Mouse (Mus musculus) hindbrain, postnatal 0 days (tissue): ENCODE results near the gene Akap11. TPM values are rescaled to one million over a fixed set of nuclear protein-coding genes. Genes with fewer than 3 reads are reported as not detected.
"Not testable (repeated sequence)": the region's sequence is repeated elsewhere in the genome, so short reads cannot be mapped to it uniquely, and the experiment has no call there.

Source experiments
- ATAC-seq: fragments of 200-750 bp; cut with Nextera tagmentation; 2 replicates; pipeline ENCODE4 v1.8.0; 2017; ENCODE audit warnings: mild to moderate bottlenecking, moderate TSS enrichment, moderate library complexity
- DNase-seq: peaks from one replicate; pipeline ENCODE4 v3.0.0-alpha.2; 2015; ENCODE audit warnings: low spot score
- H3K27ac ChIP-seq: fragments of 300-500 bp; sonication (generic); 2 replicates; pipeline ENCODE4 v1.5.1; 2014; ENCODE audit warnings: mild to moderate bottlenecking
- H3K27me3 ChIP-seq: fragments of 300-500 bp; sonication (generic); 2 replicates; pipeline ENCODE4 v1.6.1; 2014; ENCODE audit warnings: low read length, mixed read lengths; ENCODE audit not compliant: insufficient read depth
- H3K36me3 ChIP-seq: fragments of 300-500 bp; sonication (generic); 2 replicates; pipeline ENCODE4 v1.6.1; 2014; ENCODE audit warnings: low read length, mixed read lengths; ENCODE audit not compliant: insufficient read depth
- H3K4me1 ChIP-seq: fragments of 300-500 bp; sonication (generic); 2 replicates; pipeline ENCODE4 v1.6.1; 2014; ENCODE audit warnings: antibody characterized with exemption, low read length, mixed read lengths; ENCODE audit not compliant: insufficient read depth
- H3K4me2 ChIP-seq: fragments of 300-500 bp; sonication (generic); 2 replicates; pipeline ENCODE4 v1.6.1; 2014; ENCODE audit warnings: low read depth, mild to moderate bottlenecking, low read length, moderate library complexity, mixed read lengths
- H3K4me3 ChIP-seq: fragments of 300-500 bp; sonication (generic); 2 replicates; pipeline ENCODE4 v1.5.1; 2014; ENCODE audit warnings: low read length
- H3K9ac ChIP-seq: fragments of 300-500 bp; sonication (generic); replicated peaks from 2 replicates; pipeline ENCODE4 v1.6.1; 2014; ENCODE audit warnings: mild to moderate bottlenecking, low read length, moderate library complexity, mixed read lengths
- H3K9me3 ChIP-seq: fragments of 300-500 bp; sonication (generic); 2 replicates; pipeline ENCODE4 v1.6.1; 2016; ENCODE audit warnings: low read length, mixed read lengths
- CTCF ChIP-seq: IDR thresholded peaks from 2 replicates; pipeline ENCODE4 v1.5.1; 2016; ENCODE audit warnings: antibody characterized with exemption, control low read depth, low read depth
- WGBS: fragments of 180-500 bp; shearing (Covaris S2); extraction: QIAGEN DNeasy Blood & Tissue Kit; methylation state at CpG from one replicate; pipeline ENCODE4 v1.1.7; 2014; 5-methylcytosine and 5-hydroxymethylcytosine counted together
- polyA plus RNA-seq: library from polyadenylated mRNA; unstranded; fragments of >200 nt; fragmentation: Nextera tagmentation; extraction: Ambion mirVana; gene quantifications from 2 replicates; pipeline ENCODE4 v1.2.1, GENCODE M21; 2015
- total RNA-seq: library from RNA; depleted of rRNA; stranded (reverse); fragments of >200 nt; gene quantifications from 2 replicates; pipeline ENCODE4 v1.2.3, GENCODE M21; 2014

The Akap11 gene
- total and polyA plus RNA-seq, 2 experiments from 2014 or later, result 31.3 to 64.5 TPM

GRCm38 (mm10) chr14:78563211-78563610 is 26.6 kb upstream of the Akap11 start:
- Histone ChIP-seq H3K4me2 (no peak overlapping the region), H3K27me3 (no peaks in the 10 kb centered on the region), H3K27ac (no peak overlapping the region), H3K9ac (no peak overlapping the region), H3K36me3 (0 out of 2 replicates have a peak, but pooled peaks cover 5% of the 10 kb centered on the region), H3K4me1 (no peaks in the 10 kb centered on the region), H3K9me3 (no peaks in the 10 kb centered on the region), H3K4me3 (no peak overlapping the region)
- DNase-seq (no peak), ATAC-seq (no peak)
- no peak for TF ChIP-seq CTCF
- 78% methylated on average over 7 of the region's 7 CpGs for WGBS

- no peak overlapping the region for H3K27ac ChIP-seq
- no peak overlapping the region for H3K4me3 ChIP-seq
- TF ChIP-seq CTCF, result no peak
- H3K4me1 ChIP-seq, result no peaks in the 10 kb centered on the region
- DNase-seq (no peak), ATAC-seq (no peak)
- no peaks in the 10 kb centered on the region for H3K9me3 ChIP-seq
- H3K9ac ChIP-seq, result no peak overlapping the region
- WGBS, result 80% methylated on average over 4 of the region's 4 CpGs
- H3K27me3 ChIP-seq, result no peaks in the 10 kb centered on the region
- H3K4me2 ChIP-seq, result no peak overlapping the region
- H3K36me3 ChIP-seq, result 0 out of 2 replicates have a peak, but pooled peaks cover 5% of the 10 kb centered on the region
Measured at GRCm38 (mm10) chr14:78562121-78562520, 25.5 kb upstream of the Akap11 start.

GRCm38 (mm10) chr14:78559042-78559441 is 22.4 kb upstream of the Akap11 start:
- Histone ChIP-seq H3K36me3 (0 out of 2 replicates have a peak, but pooled peaks cover 5% of the 10 kb centered on the region), H3K27ac (no peak overlapping the region), H3K9ac (no peak overlapping the region), H3K27me3 (no peaks in the 10 kb centered on the region), H3K4me2 (no peak overlapping the region), H3K4me3 (no peak overlapping the region), H3K4me1 (no peaks in the 10 kb centered on the region), H3K9me3 (no peaks in the 10 kb centered on the region)
- no peak for DNase-seq
- no peak for TF ChIP-seq CTCF
- no peak for ATAC-seq
- 92% methylated on average over 8 of the region's 8 CpGs for WGBS

- H3K27me3 ChIP-seq, DNase-seq, ATAC-seq, H3K27ac ChIP-seq, H3K36me3 ChIP-seq, H3K9ac ChIP-seq, H3K4me2 ChIP-seq, H3K4me3 ChIP-seq, H3K4me1 ChIP-seq, H3K9me3 ChIP-seq: not testable (repeated sequence)
- WGBS, result 47% methylated on average over 3 of the region's 3 CpGs
Measured at GRCm38 (mm10) chr14:78554830-78555229, 18.2 kb upstream of the Akap11 start.

- no peaks in the 10 kb centered on the region for H3K9me3 ChIP-seq
- TF ChIP-seq CTCF, result peak; percentile 25; the same call in 1 of the 2 replicates
- no peaks in the 10 kb centered on the region for H3K4me1 ChIP-seq
- WGBS, result 96% methylated on average over 6 of the region's 6 CpGs
- no peak overlapping the region for H3K4me2 ChIP-seq
- DNase-seq, result no peak
- no peak overlapping the region for H3K9ac ChIP-seq
- no peaks in the 10 kb centered on the region for H3K36me3 ChIP-seq
- no peak for ATAC-seq
- no peak overlapping the region for H3K27ac ChIP-seq
- H3K4me3 ChIP-seq, result no peak overlapping the region
- no peaks in the 10 kb centered on the region for H3K27me3 ChIP-seq
Measured at GRCm38 (mm10) chr14:78553661-78554060, 17.1 kb upstream of the Akap11 start.

GRCm38 (mm10) chr14:78548807-78549206 is 12.2 kb upstream of the Akap11 start:
- Histone ChIP-seq H3K27ac (no peak overlapping the region), H3K4me3 (no peak overlapping the region), H3K4me1 (no peaks in the 10 kb centered on the region), H3K36me3 (no peaks in the 10 kb centered on the region), H3K4me2 (no peak overlapping the region), H3K27me3 (no peaks in the 10 kb centered on the region), H3K9ac (no peak overlapping the region), H3K9me3 (no peaks in the 10 kb centered on the region)
- WGBS, result 81% methylated on average over 6 of the region's 6 CpGs
- TF ChIP-seq CTCF, result no peak
- DNase-seq, result no peak
- no peak for ATAC-seq

GRCm38 (mm10) chr14:78541319-78541718 is 4.7 kb upstream of the Akap11 start:
- ATAC-seq (no peak), DNase-seq (peak; percentile 42)
- Histone ChIP-seq H3K4me1 (peaks cover 5% of the 10 kb centered on the region), H3K27me3 (no peaks in the 10 kb centered on the region), H3K9ac (no peak overlapping the region), H3K4me2 (no peak overlapping the region), H3K4me3 (no peak overlapping the region), H3K36me3 (no peaks in the 10 kb centered on the region), H3K9me3 (no peaks in the 10 kb centered on the region), H3K27ac (no peak overlapping the region)
- no peak for TF ChIP-seq CTCF
- 67% methylated on average over 3 of the region's 3 CpGs for WGBS
